Mouse (Mus musculus): ENCODE measurements around the gene Kif13a. TPM values are rescaled to one million over a fixed set of nuclear protein-coding genes. Genes with fewer than 3 reads are reported as not detected.

The Kif13a gene
- polyA plus RNA-seq, 1 experiment from 2014 or later = 11.4 TPM

- Histone ChIP-seq H3K4me2 (replicated peaks) (peak overlapping the region; percentile 20), H3K36me3 (no peaks in the 10 kb centered on the region), H3K9ac (replicated peaks) (no peak overlapping the region), H3K4me1 (peaks cover 16% of the 10 kb centered on the region), H3K27ac (replicated peaks) (peak overlapping the region; percentile 49), H3K27me3 (no peaks in the 10 kb centered on the region), H3K4me3 (peak overlapping the region; percentile 15), H3K9me3 (no peaks in the 10 kb centered on the region)
- 50% methylated on average over 8 of the region's 8 CpGs for WGBS
- no peak; the same call in 1 of the 2 replicates for ATAC-seq (replicated peaks)
Observed at GRCm38 (mm10) chr13:46819202-46819728, 110.4 kb downstream of the Kif13a start.

GRCm38 (mm10) chr13:46818374-46818773 lies 111.3 kb downstream of the Kif13a start:
- Histone ChIP-seq H3K9me3 (no peaks in the 10 kb centered on the region), H3K36me3 (no peaks in the 10 kb centered on the region), H3K4me3 (no peak overlapping the region), H3K27ac (replicated peaks) (no peak overlapping the region), H3K4me2 (replicated peaks) (no peak overlapping the region), H3K4me1 (peaks cover 16% of the 10 kb centered on the region), H3K27me3 (no peaks in the 10 kb centered on the region), H3K9ac (replicated peaks) (no peak overlapping the region)
- no peak for ATAC-seq (replicated peaks)
- 80% methylated on average over 9 of the region's 9 CpGs for WGBS

GRCm38 (mm10) chr13:46812648-46813184 lies 117.0 kb downstream of the Kif13a start:
- H3K4me2 ChIP-seq (replicated peaks) = no peak overlapping the region
- no peaks in the 10 kb centered on the region for H3K27me3 ChIP-seq
- H3K27ac ChIP-seq (replicated peaks) = no peak overlapping the region
- H3K9ac ChIP-seq (replicated peaks) = no peak overlapping the region
- 95% methylated on average over 15 of the region's 15 CpGs for WGBS
- no peak for ATAC-seq (replicated peaks)
- H3K36me3 ChIP-seq = peaks cover 5% of the 10 kb centered on the region; the same call in 1 of the 2 replicates
- H3K4me1 ChIP-seq = 0 out of 2 replicates have a peak, but pooled peaks cover 5% of the 10 kb centered on the region
- no peaks in the 10 kb centered on the region for H3K9me3 ChIP-seq
- H3K4me3 ChIP-seq = no peak overlapping the region

GRCm38 (mm10) chr13:46811696-46812095 lies 118.0 kb downstream of the Kif13a start:
- Histone ChIP-seq H3K4me2 (replicated peaks) (no peak overlapping the region), H3K27me3 (no peaks in the 10 kb centered on the region), H3K9ac (replicated peaks) (no peak overlapping the region), H3K4me1 (no peaks in the 10 kb centered on the region), H3K4me3 (no peak overlapping the region), H3K36me3 (peaks cover 5% of the 10 kb centered on the region; the same call in 1 of the 2 replicates), H3K9me3 (no peaks in the 10 kb centered on the region), H3K27ac (replicated peaks) (no peak overlapping the region)
- 66% methylated on average over 9 of the region's 9 CpGs for WGBS
- no peak for ATAC-seq (replicated peaks)

GRCm38 (mm10) chr13:46810613-46811012 lies 119.1 kb downstream of the Kif13a start:
- H3K4me2 ChIP-seq (replicated peaks) = no peak overlapping the region
- no peaks in the 10 kb centered on the region for H3K9me3 ChIP-seq
- peaks cover 5% of the 10 kb centered on the region; the same call in 1 of the 2 replicates for H3K36me3 ChIP-seq
- no peaks in the 10 kb centered on the region for H3K27me3 ChIP-seq
- no peak overlapping the region for H3K9ac ChIP-seq (replicated peaks)
- no peak for ATAC-seq (replicated peaks)
- no peak overlapping the region for H3K4me3 ChIP-seq
- 96% methylated on average over 17 of the region's 17 CpGs for WGBS
- H3K4me1 ChIP-seq = no peaks in the 10 kb centered on the region
- no peak overlapping the region for H3K27ac ChIP-seq (replicated peaks)

GRCm38 (mm10) chr13:46810098-46810497 lies 119.6 kb downstream of the Kif13a start:
- Histone ChIP-seq H3K9ac (replicated peaks) (no peak overlapping the region), H3K4me3 (no peak overlapping the region), H3K4me2 (replicated peaks) (no peak overlapping the region), H3K27me3 (no peaks in the 10 kb centered on the region), H3K36me3 (peaks cover 5% of the 10 kb centered on the region; the same call in 1 of the 2 replicates), H3K9me3 (no peaks in the 10 kb centered on the region), H3K4me1 (no peaks in the 10 kb centered on the region), H3K27ac (replicated peaks) (no peak overlapping the region)
- no peak for ATAC-seq (replicated peaks)
- 90% methylated on average over 12 of the region's 12 CpGs for WGBS

- Histone ChIP-seq H3K9me3 (no peaks in the 10 kb centered on the region), H3K27me3 (no peaks in the 10 kb centered on the region), H3K4me1 (no peaks in the 10 kb centered on the region), H3K27ac (replicated peaks) (no peak overlapping the region), H3K36me3 (peaks cover 5% of the 10 kb centered on the region; the same call in 1 of the 2 replicates), H3K4me3 (no peak overlapping the region), H3K4me2 (replicated peaks) (no peak overlapping the region), H3K9ac (replicated peaks) (no peak overlapping the region)
- WGBS = 68% methylated on average over 11 of the region's 11 CpGs
- ATAC-seq (replicated peaks) = no peak
Observed at GRCm38 (mm10) chr13:46807901-46808300, 121.8 kb downstream of the Kif13a start.

- Histone ChIP-seq H3K4me1 (no peaks in the 10 kb centered on the region), H3K36me3 (peaks cover 4% of the 10 kb centered on the region; the same call in 1 of the 2 replicates), H3K4me3 (no peak overlapping the region), H3K9ac (replicated peaks) (no peak overlapping the region), H3K4me2 (replicated peaks) (no peak overlapping the region), H3K27me3 (no peaks in the 10 kb centered on the region), H3K9me3 (no peaks in the 10 kb centered on the region), H3K27ac (replicated peaks) (no peak overlapping the region)
- 92% methylated on average over 13 of the region's 13 CpGs for WGBS
- ATAC-seq (replicated peaks) = no peak
Observed at GRCm38 (mm10) chr13:46801196-46801595, 128.5 kb downstream of the Kif13a start.

- Histone ChIP-seq H3K27me3 (no peaks in the 10 kb centered on the region), H3K27ac (replicated peaks) (no peak overlapping the region), H3K9ac (replicated peaks) (no peak overlapping the region), H3K36me3 (peaks cover 4% of the 10 kb centered on the region; the same call in 1 of the 2 replicates), H3K4me3 (no peak overlapping the region), H3K4me2 (replicated peaks) (no peak overlapping the region), H3K4me1 (no peaks in the 10 kb centered on the region), H3K9me3 (no peaks in the 10 kb centered on the region)
- ATAC-seq (replicated peaks) = no peak; the same call in 1 of the 2 replicates
- WGBS = 33% methylated on average over 4 of the region's 4 CpGs
Observed at GRCm38 (mm10) chr13:46798156-46798555, 131.5 kb downstream of the Kif13a start.

- no peak for ATAC-seq (replicated peaks)
- WGBS = 92% methylated on average over 1 of the region's 1 CpGs
- peaks cover 4% of the 10 kb centered on the region; the same call in 1 of the 2 replicates for H3K36me3 ChIP-seq
Observed at GRCm38 (mm10) chr13:46796381-46796780, 133.3 kb downstream of the Kif13a start.

GRCm38 (mm10) chr13:46793824-46794223 lies 135.8 kb downstream of the Kif13a start:
- 74% methylated on average over 13 of the region's 13 CpGs for WGBS
- no peaks in the 10 kb centered on the region for H3K4me1 ChIP-seq
- H3K4me3 ChIP-seq = no peak overlapping the region
- no peaks in the 10 kb centered on the region for H3K27me3 ChIP-seq
- peaks cover 8% of the 10 kb centered on the region for H3K36me3 ChIP-seq
- no peak overlapping the region for H3K27ac ChIP-seq (replicated peaks)
- H3K4me2 ChIP-seq (replicated peaks) = no peak overlapping the region
- H3K9ac ChIP-seq (replicated peaks) = no peak overlapping the region
- no peaks in the 10 kb centered on the region for H3K9me3 ChIP-seq
- no peak for ATAC-seq (replicated peaks)

More at GRCm38 (mm10) chr13:46796381-46796780, 133.3 kb downstream of the Kif13a start:
- H3K4me3 ChIP-seq = no peak overlapping the region
- no peaks in the 10 kb centered on the region for H3K9me3 ChIP-seq
- no peaks in the 10 kb centered on the region for H3K27me3 ChIP-seq
- no peak overlapping the region for H3K4me2 ChIP-seq (replicated peaks)
- H3K9ac ChIP-seq (replicated peaks) = no peak overlapping the region
- H3K27ac ChIP-seq (replicated peaks) = no peak overlapping the region
- H3K4me1 ChIP-seq = no peaks in the 10 kb centered on the region

- H3K9ac ChIP-seq (replicated peaks) = no peak overlapping the region
- H3K4me2 ChIP-seq (replicated peaks) = no peak overlapping the region
- H3K9me3 ChIP-seq = no peaks in the 10 kb centered on the region
- H3K27ac ChIP-seq (replicated peaks) = no peak overlapping the region
- H3K4me1 ChIP-seq = no peaks in the 10 kb centered on the region
- H3K36me3 ChIP-seq = peaks cover 12% of the 10 kb centered on the region
- 92% methylated on average over 8 of the region's 8 CpGs for WGBS
- H3K4me3 ChIP-seq = no peak overlapping the region
- ATAC-seq (replicated peaks) = no peak
- H3K27me3 ChIP-seq = no peaks in the 10 kb centered on the region
Observed at GRCm38 (mm10) chr13:46788452-46788851, 141.2 kb downstream of the Kif13a start.

GRCm38 (mm10) chr13:46786836-46787235 lies 142.8 kb downstream of the Kif13a start:
- Histone ChIP-seq H3K27me3 (no peaks in the 10 kb centered on the region), H3K9me3 (no peaks in the 10 kb centered on the region), H3K36me3 (peaks cover 12% of the 10 kb centered on the region), H3K4me2 (replicated peaks) (no peak overlapping the region), H3K4me3 (no peak overlapping the region), H3K4me1 (no peaks in the 10 kb centered on the region), H3K27ac (replicated peaks) (no peak overlapping the region), H3K9ac (replicated peaks) (no peak overlapping the region)
- no peak for ATAC-seq (replicated peaks)
- WGBS = 86% methylated on average over 2 of the region's 2 CpGs

Measured in forebrain, embryonic 15.5 days (tissue).